Mouse (Mus musculus): ENCODE measurements at regions not wholly inside any gene's neighbourhood (a gene's known extent, or its start where the extent isn't known, plus 50 kb on each side); places are given as distances from the start of the nearest gene placed in this dataset.
"Not testable (repeated sequence)": the region's sequence is repeated elsewhere in the genome, so short reads cannot be mapped to it uniquely, and the experiment has no call there.

GRCm38 (mm10) chr1:83811162-83811561 is 403.2 kb upstream of the Sphkap start:
- not testable (repeated sequence) for H3K9me3 ChIP-seq (ENCODE audit: control insufficient read depth, low read length); H3K27me3 ChIP-seq (ENCODE audit: control insufficient read depth, insufficient read depth, low read length); DNase-seq (ENCODE audit: low spot score); H3K4me2 ChIP-seq (ENCODE audit: low read depth); ATAC-seq (ENCODE audit: insufficient read depth, low FRiP score, low TSS enrichment); H3K27ac ChIP-seq (ENCODE audit: low read depth, low read length); H3K36me3 ChIP-seq (ENCODE audit: control insufficient read depth, insufficient read depth, low read length); H3K9ac ChIP-seq (ENCODE audit: low read length); H3K4me1 ChIP-seq (ENCODE audit: control insufficient read depth, insufficient read depth, low read length); H3K4me3 ChIP-seq (ENCODE audit: low read depth, low read length)
- WGBS: 38% methylated on average over 5 of the region's 6 CpGs

GRCm38 (mm10) chr1:83808432-83808831 is 400.4 kb upstream of the Sphkap start:
- Histone ChIP-seq H3K27ac (ENCODE audit: low read depth, low read length) (no peak overlapping the region), H3K27me3 (ENCODE audit: control insufficient read depth, insufficient read depth, low read length) (no peaks in the 10 kb centered on the region), H3K36me3 (ENCODE audit: control insufficient read depth, insufficient read depth, low read length) (no peaks in the 10 kb centered on the region), H3K4me1 (ENCODE audit: control insufficient read depth, insufficient read depth, low read length) (no peaks in the 10 kb centered on the region), H3K4me2 (ENCODE audit: low read depth) (no peak overlapping the region), H3K4me3 (ENCODE audit: low read depth, low read length) (no peak overlapping the region), H3K9ac (ENCODE audit: low read length) (no peak overlapping the region), H3K9me3 (ENCODE audit: control insufficient read depth, low read length) (no peaks in the 10 kb centered on the region)
- 93% methylated on average over 6 of the region's 6 CpGs for WGBS
- ATAC-seq (ENCODE audit: insufficient read depth, low FRiP score, low TSS enrichment): no peak
- no peak for DNase-seq (ENCODE audit: low spot score)

DNA sequence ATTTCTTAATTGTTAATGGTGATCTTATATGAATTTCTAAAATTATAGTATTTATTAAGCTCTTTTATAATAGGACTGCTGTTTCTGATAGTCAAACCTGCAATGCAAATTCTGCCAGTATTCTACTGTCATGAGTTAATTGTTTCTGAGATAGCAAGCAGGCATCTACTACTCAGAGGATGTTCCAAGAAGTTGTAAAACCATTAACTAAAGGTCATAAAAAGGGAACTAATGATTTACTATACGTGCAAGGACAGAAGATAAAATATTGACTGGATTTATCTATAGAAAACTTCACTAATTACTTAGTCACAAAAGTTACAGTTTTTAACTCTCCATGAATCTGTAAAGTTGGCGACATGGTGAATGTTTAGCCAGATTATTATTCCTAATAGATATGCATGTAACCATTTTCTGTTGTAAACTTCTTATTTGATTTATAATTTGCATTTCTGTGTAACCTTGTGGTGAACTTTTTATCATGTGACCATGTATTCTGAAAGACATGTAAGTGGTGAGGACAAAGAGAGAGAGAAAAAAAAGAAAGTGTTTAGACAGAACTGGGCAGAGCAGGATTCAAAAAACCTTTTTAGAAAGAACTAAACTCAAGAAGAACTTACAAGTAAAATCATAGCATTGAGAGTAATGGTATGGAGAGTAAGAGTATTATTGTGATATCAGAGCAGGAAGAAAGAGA is 395.5 kb upstream of the Sphkap start:
- DNase-seq (ENCODE audit: low spot score): no peak
- Histone ChIP-seq H3K27me3 (ENCODE audit: control insufficient read depth, insufficient read depth, low read length) (no peaks in the 10 kb centered on the region), H3K27ac (ENCODE audit: low read depth, low read length) (no peak overlapping the region), H3K36me3 (ENCODE audit: control insufficient read depth, insufficient read depth, low read length) (no peaks in the 10 kb centered on the region), H3K9me3 (ENCODE audit: control insufficient read depth, low read length) (no peaks in the 10 kb centered on the region), H3K4me1 (ENCODE audit: control insufficient read depth, insufficient read depth, low read length) (no peaks in the 10 kb centered on the region), H3K9ac (ENCODE audit: low read length) (no peak overlapping the region), H3K4me2 (ENCODE audit: low read depth) (no peak overlapping the region), H3K4me3 (ENCODE audit: low read depth, low read length) (no peak overlapping the region)
- WGBS: 75% methylated on average over 2 of the region's 2 CpGs
- ATAC-seq (ENCODE audit: insufficient read depth, low FRiP score, low TSS enrichment): no peak

GRCm38 (mm10) chr1:83801759-83802158 is 393.8 kb upstream of the Sphkap start:
- ATAC-seq (ENCODE audit: insufficient read depth, low FRiP score, low TSS enrichment) (no peak), DNase-seq (ENCODE audit: low spot score) (no peak)
- H3K9me3 ChIP-seq (ENCODE audit: control insufficient read depth, low read length): no peaks in the 10 kb centered on the region
- H3K36me3 ChIP-seq (ENCODE audit: control insufficient read depth, insufficient read depth, low read length): no peaks in the 10 kb centered on the region
- no peak overlapping the region for H3K9ac ChIP-seq (ENCODE audit: low read length)
- no peak overlapping the region for H3K27ac ChIP-seq (ENCODE audit: low read depth, low read length)
- H3K4me3 ChIP-seq (ENCODE audit: low read depth, low read length): no peak overlapping the region
- H3K4me2 ChIP-seq (ENCODE audit: low read depth): no peak overlapping the region
- H3K4me1 ChIP-seq (ENCODE audit: control insufficient read depth, insufficient read depth, low read length): no peaks in the 10 kb centered on the region
- H3K27me3 ChIP-seq (ENCODE audit: control insufficient read depth, insufficient read depth, low read length): no peaks in the 10 kb centered on the region

- Histone ChIP-seq H3K4me3 (ENCODE audit: low read depth, low read length) (no peak overlapping the region), H3K4me2 (ENCODE audit: low read depth) (no peak overlapping the region), H3K27me3 (ENCODE audit: control insufficient read depth, insufficient read depth, low read length) (no peaks in the 10 kb centered on the region), H3K4me1 (ENCODE audit: control insufficient read depth, insufficient read depth, low read length) (no peaks in the 10 kb centered on the region), H3K36me3 (ENCODE audit: control insufficient read depth, insufficient read depth, low read length) (no peaks in the 10 kb centered on the region), H3K9me3 (ENCODE audit: control insufficient read depth, low read length) (no peaks in the 10 kb centered on the region), H3K27ac (ENCODE audit: low read depth, low read length) (no peak overlapping the region), H3K9ac (ENCODE audit: low read length) (no peak overlapping the region)
- 70% methylated on average over 7 of the region's 7 CpGs for WGBS
- DNase-seq (ENCODE audit: low spot score) (no peak), ATAC-seq (ENCODE audit: insufficient read depth, low FRiP score, low TSS enrichment) (no peak)
Measured at GRCm38 (mm10) chr1:83796961-83797891, 389.2 kb upstream of the Sphkap start.

- Histone ChIP-seq H3K27ac (ENCODE audit: low read depth, low read length) (no peak overlapping the region), H3K4me1 (ENCODE audit: control insufficient read depth, insufficient read depth, low read length) (no peaks in the 10 kb centered on the region), H3K9ac (ENCODE audit: low read length) (no peak overlapping the region), H3K27me3 (ENCODE audit: control insufficient read depth, insufficient read depth, low read length) (no peaks in the 10 kb centered on the region), H3K36me3 (ENCODE audit: control insufficient read depth, insufficient read depth, low read length) (no peaks in the 10 kb centered on the region), H3K4me2 (ENCODE audit: low read depth) (no peak overlapping the region), H3K9me3 (ENCODE audit: control insufficient read depth, low read length) (no peaks in the 10 kb centered on the region), H3K4me3 (ENCODE audit: low read depth, low read length) (no peak overlapping the region)
- WGBS: 80% methylated on average over 1 of the region's 1 CpGs
- DNase-seq (ENCODE audit: low spot score) (no peak), ATAC-seq (ENCODE audit: insufficient read depth, low FRiP score, low TSS enrichment) (no peak)
Measured at GRCm38 (mm10) chr1:83777151-83777550, 369.2 kb upstream of the Sphkap start.

DNA sequence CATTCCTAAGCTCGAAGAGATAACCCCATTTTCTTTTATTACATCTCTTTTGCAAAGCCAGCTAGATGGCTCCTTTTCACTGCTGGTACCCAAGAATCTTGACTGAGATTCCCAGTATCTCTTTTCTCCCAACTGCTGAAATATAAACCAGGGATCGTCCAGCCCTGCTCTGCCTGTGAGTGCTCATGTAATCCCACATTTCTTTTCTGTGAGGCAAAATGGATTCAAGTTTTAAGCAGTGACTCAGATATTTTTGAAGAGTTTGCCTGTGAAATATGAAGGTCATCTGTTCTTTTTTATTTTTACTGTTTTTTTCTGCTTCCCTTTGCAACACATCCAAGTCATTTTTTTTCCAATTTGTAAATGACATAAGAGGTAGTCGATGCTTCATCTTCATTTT is 363.2 kb upstream of the Sphkap start:
- Histone ChIP-seq H3K36me3 (ENCODE audit: control insufficient read depth, insufficient read depth, low read length) (no peaks in the 10 kb centered on the region), H3K4me1 (ENCODE audit: control insufficient read depth, insufficient read depth, low read length) (no peaks in the 10 kb centered on the region), H3K4me3 (ENCODE audit: low read depth, low read length) (no peak overlapping the region), H3K9me3 (ENCODE audit: control insufficient read depth, low read length) (no peaks in the 10 kb centered on the region), H3K27ac (ENCODE audit: low read depth, low read length) (no peak overlapping the region), H3K4me2 (ENCODE audit: low read depth) (no peak overlapping the region), H3K9ac (ENCODE audit: low read length) (no peak overlapping the region), H3K27me3 (ENCODE audit: control insufficient read depth, insufficient read depth, low read length) (no peaks in the 10 kb centered on the region)
- ATAC-seq (ENCODE audit: insufficient read depth, low FRiP score, low TSS enrichment) (no peak), DNase-seq (ENCODE audit: low spot score) (no peak)
- 74% methylated on average over 3 of the region's 3 CpGs for whole genome bisulfite sequencing

GRCm38 (mm10) chr1:83761499-83761898 is 353.5 kb upstream of the Sphkap start:
- WGBS: 78% methylated on average over 4 of the region's 4 CpGs
- Histone ChIP-seq H3K4me1 (ENCODE audit: control insufficient read depth, insufficient read depth, low read length) (no peaks in the 10 kb centered on the region), H3K9me3 (ENCODE audit: control insufficient read depth, low read length) (no peaks in the 10 kb centered on the region), H3K4me2 (ENCODE audit: low read depth) (no peak overlapping the region), H3K4me3 (ENCODE audit: low read depth, low read length) (no peak overlapping the region), H3K27ac (ENCODE audit: low read depth, low read length) (no peak overlapping the region), H3K36me3 (ENCODE audit: control insufficient read depth, insufficient read depth, low read length) (no peaks in the 10 kb centered on the region), H3K27me3 (ENCODE audit: control insufficient read depth, insufficient read depth, low read length) (no peaks in the 10 kb centered on the region), H3K9ac (ENCODE audit: low read length) (no peak overlapping the region)
- ATAC-seq (ENCODE audit: insufficient read depth, low FRiP score, low TSS enrichment): no peak
- no peak for DNase-seq (ENCODE audit: low spot score)

DNA sequence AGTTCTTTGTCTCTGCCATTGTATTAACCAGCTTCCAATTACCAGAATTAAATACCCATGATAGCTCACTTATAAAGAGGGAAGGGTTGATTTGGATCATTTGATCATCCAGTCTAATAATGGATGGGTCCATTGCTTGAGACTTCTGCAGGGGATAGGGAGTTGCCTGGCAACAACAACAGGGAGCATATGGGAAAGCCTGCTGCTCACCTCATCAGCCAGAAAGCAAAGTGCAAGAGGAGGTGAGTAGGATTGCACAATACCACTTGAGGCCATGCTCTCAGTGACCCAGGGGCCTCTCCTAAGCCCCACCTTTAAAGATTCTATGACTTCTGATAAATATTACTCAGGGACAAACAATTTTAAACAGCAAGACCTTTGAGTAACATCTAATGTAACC is 348.9 kb upstream of the Sphkap start:
- Histone ChIP-seq H3K27ac (ENCODE audit: low read depth, low read length) (no peak overlapping the region), H3K4me3 (ENCODE audit: low read depth, low read length) (no peak overlapping the region), H3K9me3 (ENCODE audit: control insufficient read depth, low read length) (no peaks in the 10 kb centered on the region), H3K9ac (ENCODE audit: low read length) (no peak overlapping the region), H3K27me3 (ENCODE audit: control insufficient read depth, insufficient read depth, low read length) (no peaks in the 10 kb centered on the region), H3K36me3 (ENCODE audit: control insufficient read depth, insufficient read depth, low read length) (no peaks in the 10 kb centered on the region), H3K4me1 (ENCODE audit: control insufficient read depth, insufficient read depth, low read length) (no peaks in the 10 kb centered on the region), H3K4me2 (ENCODE audit: low read depth) (no peak overlapping the region)
- ATAC-seq (ENCODE audit: insufficient read depth, low FRiP score, low TSS enrichment) (no peak), DNase-seq (ENCODE audit: low spot score) (no peak)

Data from neural tube, embryonic 11.5 days (tissue).